Mouse (Mus musculus): ENCODE measurements around the gene Inpp5d. TPM values are rescaled to one million over a fixed set of nuclear protein-coding genes. Genes with fewer than 3 reads are reported as not detected.

Gene Inpp5d
- polyA plus RNA-seq, 1 experiment from 2014 or later: 6.2 TPM

Other genes with a start within 250 kb of the Inpp5d start
- 1.1 and 5.0 TPM in 2 replicates for gene Kcnj13, start 225.6 kb upstream of the Inpp5d start, polyA plus RNA-seq (2016; fragmentation: Nextera tagmentation; extraction: Ambion mirVana)
- not detected in 2 replicates for gene Snorc, start 150.0 kb upstream of the Inpp5d start, polyA plus RNA-seq (2016; fragmentation: Nextera tagmentation; extraction: Ambion mirVana)
- not detected in 2 replicates for gene Neu2, start 110.4 kb upstream of the Inpp5d start, polyA plus RNA-seq (2016; fragmentation: Nextera tagmentation; extraction: Ambion mirVana)
- 3.3 and 5.0 TPM in 2 replicates for gene Ngef, start 46.4 kb upstream of the Inpp5d start, polyA plus RNA-seq (2016; fragmentation: Nextera tagmentation; extraction: Ambion mirVana)
- 36.5 and 41.2 TPM in 2 replicates for gene Atg16l1, start 135.6 kb downstream of the Inpp5d start, polyA plus RNA-seq (2016; fragmentation: Nextera tagmentation; extraction: Ambion mirVana)
- gene Sag, start 183.4 kb downstream of the Inpp5d start, polyA plus RNA-seq (2016; fragmentation: Nextera tagmentation; extraction: Ambion mirVana): 2.5 and 3.3 TPM in 2 replicates
- 32.6 and 33.6 TPM in 2 replicates for gene Dgkd, start 233.0 kb downstream of the Inpp5d start, polyA plus RNA-seq (2016; fragmentation: Nextera tagmentation; extraction: Ambion mirVana)

Data from hindbrain, embryonic 10.5 days (tissue).